Mouse (Mus musculus) embryonic facial prominence, embryonic 10.5 days (tissue): ENCODE measurements at regions not wholly inside any gene's neighbourhood (a gene's known extent, or its start where the extent isn't known, plus 50 kb on each side); places are given as distances from the start of the nearest gene placed in this dataset.

ENCODE experiments used
- DNase-seq: peaks from one replicate; pipeline ENCODE4 v3.0.0-alpha.2; 2017; ENCODE audit warnings: low spot score
- H3K27ac ChIP-seq: fragments of 300-500 bp; sonication (generic); replicated peaks from 2 replicates; pipeline ENCODE4 v1.5.1; 2016; ENCODE audit warnings: mild to moderate bottlenecking
- H3K27me3 ChIP-seq: fragments of 300-500 bp; sonication (generic); replicated peaks from 2 replicates; pipeline ENCODE4 v1.6.1; 2016; ENCODE audit warnings: low read depth, mild to moderate bottlenecking; ENCODE audit not compliant: poor library complexity, severe bottlenecking
- H3K36me3 ChIP-seq: fragments of 300-500 bp; sonication (generic); replicated peaks from 2 replicates; pipeline ENCODE4 v1.6.1; 2016; ENCODE audit warnings: mild to moderate bottlenecking, moderate library complexity
- H3K4me1 ChIP-seq: fragments of 300-500 bp; sonication (generic); 2 replicates; pipeline ENCODE4 v1.6.1; 2016
- H3K4me3 ChIP-seq: fragments of 300-500 bp; sonication (generic); 2 replicates; pipeline ENCODE4 v1.5.1; 2016; ENCODE audit warnings: mild to moderate bottlenecking, moderate library complexity
- H3K9me3 ChIP-seq: fragments of 300-500 bp; sonication (generic); 2 replicates; pipeline ENCODE4 v1.6.1; 2016; ENCODE audit warnings: mild to moderate bottlenecking
- WGBS: fragments of 180-500 bp; shearing (Covaris S2); methylation state at CpG from one replicate; pipeline ENCODE4 v1.1.7; 2016; 5-methylcytosine and 5-hydroxymethylcytosine counted together

DNA sequence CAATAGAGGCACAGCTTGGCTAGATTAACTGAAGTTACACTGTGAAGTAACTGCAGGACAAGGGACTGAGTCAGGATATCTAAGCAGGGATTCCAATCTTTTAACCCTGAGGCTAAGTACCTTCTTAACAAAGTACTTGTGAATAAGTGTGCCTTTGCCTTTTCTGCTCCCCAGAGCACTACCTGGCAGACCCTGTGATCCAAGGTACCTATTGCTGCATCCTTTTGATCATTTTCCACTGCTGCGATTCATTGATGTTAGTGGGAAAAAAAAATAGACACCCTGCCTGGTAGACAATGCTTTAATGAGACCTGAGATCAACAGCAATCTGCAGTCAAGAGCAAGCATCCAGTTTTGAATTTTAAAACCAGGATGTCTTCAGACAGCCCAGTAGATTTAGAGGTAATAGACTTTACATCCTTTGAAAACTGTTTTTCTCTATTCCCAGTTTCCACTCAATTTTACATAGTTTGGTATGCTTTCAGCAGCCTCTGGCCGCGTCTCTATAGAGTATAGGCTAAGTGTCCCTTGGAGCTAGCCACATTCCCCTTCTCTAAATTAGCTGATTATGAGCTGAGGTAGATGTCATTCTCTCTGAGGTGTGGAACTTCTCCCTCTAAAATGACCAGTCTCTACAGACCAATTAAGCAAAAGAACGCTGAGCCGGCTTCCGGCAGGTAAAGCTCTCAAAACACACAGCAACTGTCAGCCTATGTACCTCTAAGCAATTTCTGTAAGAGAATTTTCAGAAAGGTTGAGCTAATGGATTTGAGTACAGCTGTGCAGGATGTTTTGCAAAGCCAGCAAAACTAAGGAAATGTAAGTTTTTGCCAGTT, 653.0 kb upstream of the G6pd2 start:
- Histone ChIP-seq H3K36me3 (no peaks in the 10 kb centered on the region), H3K4me1 (peaks cover 7% of the 10 kb centered on the region; the same call in 1 of the 2 replicates), H3K9me3 (no peaks in the 10 kb centered on the region), H3K27ac (no peak overlapping the region), H3K27me3 (no peaks in the 10 kb centered on the region), H3K4me3 (no peak overlapping the region)
- 78% methylated on average over 6 of the region's 6 CpGs for WGBS
- no peak for DNase-seq

DNA sequence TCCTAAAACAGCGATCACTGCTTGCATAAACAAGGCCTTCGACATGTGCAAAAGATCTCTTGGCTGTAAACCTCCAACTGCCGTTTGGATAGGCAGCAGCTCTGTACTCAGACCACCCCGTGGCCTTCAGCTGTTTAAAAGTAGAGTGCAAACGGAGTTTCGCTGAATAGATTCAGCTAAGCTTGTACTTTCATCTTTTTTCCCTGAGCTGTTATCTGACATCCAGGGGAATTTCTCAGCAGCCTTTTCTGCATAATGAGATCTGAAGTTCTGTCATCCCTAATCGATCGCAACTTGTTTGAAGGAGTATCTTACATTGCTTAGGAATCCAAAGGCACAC, 652.4 kb upstream of the G6pd2 start:
- H3K4me1 ChIP-seq, result peaks cover 7% of the 10 kb centered on the region; the same call in 1 of the 2 replicates
- no peak overlapping the region for H3K27ac ChIP-seq
- no peak overlapping the region for H3K4me3 ChIP-seq
- no peaks in the 10 kb centered on the region for H3K27me3 ChIP-seq
- no peaks in the 10 kb centered on the region for H3K9me3 ChIP-seq
- peak; percentile 18 for DNase-seq
- H3K36me3 ChIP-seq, result no peaks in the 10 kb centered on the region
- 57% methylated on average over 8 of the region's 8 CpGs for WGBS
